Mouse (Mus musculus): Measurements from ENCODE around the gene Nr0b2. TPM values are rescaled to one million over a fixed set of nuclear protein-coding genes. Genes with fewer than 3 reads are reported as not detected.

Gene Nr0b2
- polyA plus RNA-seq, 1 experiment from 2014 or later, result not detected

Small RNA genes within 50 kb of the gene (microRNA-seq; reads per million reads assigned to microRNA genes)
- gene Gm23158, result not detected

Other genes starting within 250 kb of the Nr0b2 start
- 20.1 and 20.7 TPM in 2 replicates for gene Wdtc1, start 199.9 kb upstream of the Nr0b2 start, polyA plus RNA-seq (2015; fragmentation: Nextera tagmentation; extraction: Ambion mirVana)
- 10.3 and 12.8 TPM in 2 replicates for gene Slc9a1, start 183.7 kb upstream of the Nr0b2 start, polyA plus RNA-seq (2015; fragmentation: Nextera tagmentation; extraction: Ambion mirVana)
- gene Tent5b, start 73.2 kb upstream of the Nr0b2 start, polyA plus RNA-seq (2015; fragmentation: Nextera tagmentation; extraction: Ambion mirVana), result 0.15 TPM in 2 replicates
- 5.7 and 8.2 TPM in 2 replicates for gene Trnp1, start 54.8 kb upstream of the Nr0b2 start, polyA plus RNA-seq (2015; fragmentation: Nextera tagmentation; extraction: Ambion mirVana)
- gene Kdf1, start 34.4 kb upstream of the Nr0b2 start, polyA plus RNA-seq (2015; fragmentation: Nextera tagmentation; extraction: Ambion mirVana), result 0.61 and 0.69 TPM in 2 replicates
- gene Nudc, start 7.4 kb upstream of the Nr0b2 start, polyA plus RNA-seq (2015; fragmentation: Nextera tagmentation; extraction: Ambion mirVana), result 247 and 263 TPM in 2 replicates
- gene Gpatch3, start 21.4 kb downstream of the Nr0b2 start, polyA plus RNA-seq (2015; fragmentation: Nextera tagmentation; extraction: Ambion mirVana), result 6.1 and 6.5 TPM in 2 replicates
- gene Gpn2, start 31.0 kb downstream of the Nr0b2 start, polyA plus RNA-seq (2015; fragmentation: Nextera tagmentation; extraction: Ambion mirVana), result 16.1 and 17.0 TPM in 2 replicates
- 1.1 and 1.2 TPM in 2 replicates for gene Sfn, start 48.8 kb downstream of the Nr0b2 start, polyA plus RNA-seq (2015; fragmentation: Nextera tagmentation; extraction: Ambion mirVana)
- 3.5 and 4.7 TPM in 2 replicates for gene Zdhhc18, start 96.8 kb downstream of the Nr0b2 start, polyA plus RNA-seq (2015; fragmentation: Nextera tagmentation; extraction: Ambion mirVana)
- gene Pigv, start 119.3 kb downstream of the Nr0b2 start, polyA plus RNA-seq (2015; fragmentation: Nextera tagmentation; extraction: Ambion mirVana), result 14.7 and 18.5 TPM in 2 replicates
- 28.7 and 36.1 TPM in 2 replicates for gene Arid1a, start 203.4 kb downstream of the Nr0b2 start, polyA plus RNA-seq (2015; fragmentation: Nextera tagmentation; extraction: Ambion mirVana)

All from midbrain, embryonic 16.5 days (tissue).